Mouse (Mus musculus) layer of hippocampus, postnatal 25 days (tissue): ENCODE results near the gene Sh3yl1. TPM values are rescaled to one million over a fixed set of nuclear protein-coding genes. Genes with fewer than 3 reads are reported as not detected.

ENCODE experiments used
- DNase-seq, 2 experiments: peaks; one replicate each; pipeline ENCODE4 v3.0.0; 2022; ENCODE audit warnings: mixed read lengths in 2 of 2, low spot score in 1 of 2; ENCODE audit errors: extremely low spot score in 1 of 2
- total RNA-seq, 2 experiments: library from RNA; stranded (reverse); gene quantifications; 2 replicates each; pipeline ENCODE4 v1.2.3; 2021

Gene Sh3yl1
- 10 to 100 TPM; 12.7 to 14.1 TPM for total RNA-seq

DNA sequence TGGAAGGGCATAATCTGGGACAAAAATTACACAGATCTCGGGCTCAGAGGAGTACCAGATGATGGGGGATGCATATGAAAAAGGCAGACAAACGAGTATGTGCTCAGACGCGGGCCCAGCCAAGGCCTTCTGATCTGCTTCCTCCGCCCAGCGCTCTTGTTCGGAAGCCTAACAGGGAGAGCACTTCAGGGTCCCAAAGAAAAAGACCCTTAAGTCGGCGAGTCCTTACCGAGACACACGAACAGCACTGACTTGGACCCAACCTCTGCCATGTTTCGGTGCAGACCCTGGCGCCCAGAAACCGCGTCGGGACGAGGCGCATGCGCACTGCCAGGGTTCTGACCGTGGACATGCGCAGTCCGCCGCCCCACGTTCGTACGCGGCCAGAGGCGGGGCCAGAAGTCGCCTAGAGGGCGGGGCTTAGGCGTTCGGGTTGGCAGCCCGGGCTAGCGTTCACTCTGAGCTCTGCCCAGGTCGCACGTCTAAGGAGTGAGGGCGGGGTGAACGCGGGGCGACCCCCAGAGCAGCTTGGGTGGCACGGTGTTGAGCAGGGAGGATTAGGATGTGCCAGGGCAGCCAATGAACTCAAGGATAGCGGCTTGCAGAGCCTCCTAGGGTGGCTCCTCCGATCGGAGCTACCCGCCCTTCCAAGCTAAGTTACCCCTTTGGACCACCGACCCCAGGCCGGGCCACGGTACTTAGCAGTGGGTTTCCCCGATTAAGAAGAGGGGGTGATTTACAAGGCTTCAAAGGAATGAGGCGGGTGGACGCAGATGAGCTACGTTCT, at the start of gene Sh3yl1, which contains the start of gene Acp1:
Gene Sh3yl1, plus strand, starts transcription at position 408 of the 787 bp plus-strand sequence.
Gene Acp1, minus strand, starts transcription at position 329 of the 787 bp plus-strand sequence.
- peak; percentile 92 to 95 for DNase-seq

DNA sequence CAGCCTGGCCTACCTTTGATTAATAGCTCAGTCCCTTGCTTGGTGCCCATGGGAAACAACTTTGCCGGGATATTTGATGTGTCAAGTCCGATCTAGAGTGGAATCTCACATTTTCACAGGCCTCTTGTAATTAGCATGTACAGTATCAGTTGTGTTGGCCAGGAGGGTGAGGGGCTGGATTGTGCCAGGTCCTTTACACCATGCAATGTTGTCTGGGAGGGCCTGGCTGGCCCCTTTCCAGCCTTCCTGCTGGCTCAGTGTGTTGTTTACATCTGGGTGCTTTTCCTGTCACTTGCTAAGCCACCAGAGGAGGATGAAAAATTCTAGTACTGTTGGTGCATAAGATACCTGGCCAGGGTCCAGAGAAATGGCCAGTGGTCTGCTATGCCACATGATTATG, 47.1 kb upstream of the Sh3yl1 start:
- no peak for DNase-seq

DNA sequence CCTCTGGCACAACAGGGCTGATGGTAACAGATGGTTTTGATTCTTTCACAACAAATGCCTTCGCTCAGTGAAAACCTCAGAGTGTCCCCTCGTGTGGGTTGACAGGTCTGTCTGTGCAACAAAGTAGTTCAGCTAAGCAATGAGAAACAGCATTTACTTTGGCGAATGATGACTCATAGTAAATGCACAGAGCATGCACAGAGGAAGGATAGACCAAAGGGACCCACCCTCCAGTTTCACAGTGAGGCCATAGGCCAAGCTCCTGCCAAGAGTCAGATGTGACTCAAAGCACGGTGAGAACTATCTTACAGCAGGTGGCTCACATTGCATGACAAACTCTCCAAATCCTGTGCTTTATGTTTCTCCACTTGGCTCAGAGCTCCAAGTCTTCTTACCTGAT, 45.7 kb upstream of the Sh3yl1 start:
- no peak for DNase-seq

DNA sequence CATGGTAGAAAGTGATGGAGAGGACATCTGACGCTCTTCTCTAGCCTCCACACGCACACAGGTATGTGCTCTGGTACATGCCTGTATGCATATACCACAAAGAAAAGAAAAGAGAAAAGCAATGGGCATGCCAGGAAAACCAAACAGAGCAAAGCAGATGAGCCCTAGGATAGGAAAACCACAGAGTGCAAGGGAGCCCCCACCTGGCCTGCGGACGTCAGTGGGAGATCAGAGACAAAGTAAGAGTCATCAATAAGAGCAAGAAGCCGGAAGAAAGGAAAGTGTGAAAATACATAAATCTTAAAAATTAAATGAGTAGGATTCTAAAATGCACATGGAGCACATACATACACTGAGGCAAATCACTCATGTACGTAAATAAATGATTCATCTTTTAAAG, 32.0 kb upstream of the Sh3yl1 start:
- DNase-seq = peak in 1 of 2 experiments; percentile 35

DNA sequence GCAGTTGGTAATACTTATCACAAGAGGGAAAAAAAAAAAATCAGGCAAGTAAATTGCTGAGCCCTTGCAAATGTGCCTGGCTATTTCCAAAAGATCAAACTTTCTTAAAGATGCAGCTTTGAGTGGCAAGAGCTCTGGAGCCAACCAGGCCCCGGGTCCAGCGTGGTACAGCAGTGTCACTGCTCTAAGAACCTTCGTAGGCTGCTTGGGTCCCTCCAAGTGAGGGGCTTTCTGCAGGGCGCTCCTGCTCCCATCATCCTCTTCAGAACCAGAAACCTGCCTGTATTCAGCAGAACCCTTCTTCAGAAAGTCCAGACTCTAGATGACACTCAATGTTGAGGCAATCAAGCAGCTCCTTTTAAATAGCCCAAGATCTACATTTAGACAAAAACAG, 27.9 kb upstream of the Sh3yl1 start:
- no peak for DNase-seq

DNA sequence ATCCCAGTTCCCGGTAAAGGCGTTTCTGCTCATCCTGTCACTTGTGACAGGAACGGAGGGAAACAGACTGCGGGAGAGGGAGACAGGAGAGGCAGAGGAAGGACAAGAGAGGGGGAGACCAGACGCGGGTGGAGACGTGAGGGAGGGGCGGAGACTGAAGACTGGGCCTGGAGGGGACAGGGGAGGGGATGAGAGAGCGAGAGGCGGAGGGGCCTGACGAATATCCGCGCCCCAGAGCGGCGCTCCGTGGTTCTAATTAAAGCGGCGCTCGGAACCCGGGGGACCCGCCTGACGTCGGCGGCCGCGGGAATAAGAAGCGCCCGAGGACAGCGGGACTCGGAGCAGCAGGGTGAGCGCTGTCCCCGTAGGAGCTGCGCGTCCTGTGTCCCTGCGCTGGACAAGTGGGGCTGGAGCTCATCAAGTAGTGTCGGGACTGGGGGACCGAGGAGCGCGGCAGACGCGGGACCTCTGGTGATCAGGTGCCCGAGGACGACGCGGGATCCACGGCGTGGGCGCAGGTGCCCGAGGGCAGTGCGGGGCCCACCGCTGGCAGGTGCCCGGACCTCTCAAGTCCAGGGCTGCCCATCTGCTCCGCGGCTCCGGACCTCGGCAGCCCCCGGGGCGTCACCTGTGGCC, 27.4 kb upstream of the Sh3yl1 start, which contains the start of gene Alkal2:
Gene Alkal2, plus strand, starts transcription at position 337 of the 636 bp plus-strand sequence.
- peak; percentile 17 to 22 for DNase-seq

DNA sequence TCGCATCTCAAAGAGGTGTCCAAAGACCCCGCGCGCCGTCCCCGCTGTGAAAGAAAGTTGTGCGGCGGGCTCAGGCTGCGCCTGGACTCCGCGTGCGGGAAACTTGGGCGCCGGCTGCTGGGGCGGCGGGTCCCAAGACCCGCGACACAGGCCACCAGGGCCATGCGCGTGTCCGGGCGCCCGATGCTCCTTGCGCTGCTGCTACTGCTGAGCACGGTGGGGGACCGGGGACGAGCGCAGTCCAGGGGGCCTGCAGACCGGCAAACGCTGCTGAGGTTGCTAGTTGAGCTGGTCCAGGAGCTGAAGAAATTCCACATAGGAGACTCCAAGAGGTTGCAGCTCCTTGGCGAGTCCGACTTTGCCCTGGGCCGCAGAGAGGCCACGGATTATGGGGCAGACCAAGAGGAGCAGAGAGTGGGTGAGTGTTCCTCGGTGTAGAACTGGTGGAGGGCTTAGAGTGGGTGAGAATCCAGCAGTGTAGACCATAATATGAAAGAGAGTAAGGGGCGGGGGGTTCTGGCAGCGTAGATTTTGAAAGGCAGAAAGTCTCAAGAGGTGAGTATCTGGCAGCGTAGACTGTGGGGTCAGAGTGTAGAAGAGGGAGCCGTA, 26.7 kb upstream of the Sh3yl1 start:
- DNase-seq = no peak

DNA sequence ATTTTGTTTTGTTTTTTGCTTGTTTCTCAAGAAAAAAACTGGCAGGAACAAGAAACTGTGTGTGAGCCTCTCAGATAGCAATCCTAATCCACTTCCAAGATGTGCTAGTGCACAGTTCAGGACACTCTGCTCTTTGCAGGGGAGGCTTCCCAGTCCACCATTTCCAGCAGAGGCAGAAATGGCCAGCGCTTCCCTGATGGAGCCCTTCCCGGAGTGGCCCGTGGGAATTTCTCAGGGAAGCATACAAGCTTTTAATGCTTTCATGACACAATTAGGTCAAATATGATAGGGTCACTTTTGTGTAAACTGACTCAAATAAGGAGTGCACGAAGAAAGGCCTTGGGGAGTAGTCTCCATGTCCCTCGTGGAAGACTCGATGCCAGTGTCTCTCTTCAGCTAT, 25.6 kb upstream of the Sh3yl1 start:
- DNase-seq = no peak

DNA sequence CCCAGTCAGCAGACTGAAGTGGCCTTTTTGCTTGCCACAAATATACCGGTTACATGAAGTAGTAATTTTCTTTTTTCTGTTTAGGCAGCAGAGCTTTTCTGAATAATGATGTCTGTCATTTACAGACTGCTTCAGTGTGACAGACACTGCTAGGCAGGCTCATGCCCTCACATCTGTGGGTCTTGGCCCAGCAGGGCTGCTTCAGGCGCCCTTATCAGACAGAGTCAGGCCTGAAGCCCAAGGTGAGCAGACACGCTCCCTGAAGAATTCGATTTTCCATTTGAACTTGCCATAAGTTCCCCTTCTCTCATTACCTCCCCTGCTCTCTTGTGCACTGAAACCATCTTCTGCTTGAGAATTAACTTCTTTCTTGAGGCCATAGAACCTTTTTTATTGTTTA, 23.5 kb upstream of the Sh3yl1 start:
- no peak for DNase-seq

DNA sequence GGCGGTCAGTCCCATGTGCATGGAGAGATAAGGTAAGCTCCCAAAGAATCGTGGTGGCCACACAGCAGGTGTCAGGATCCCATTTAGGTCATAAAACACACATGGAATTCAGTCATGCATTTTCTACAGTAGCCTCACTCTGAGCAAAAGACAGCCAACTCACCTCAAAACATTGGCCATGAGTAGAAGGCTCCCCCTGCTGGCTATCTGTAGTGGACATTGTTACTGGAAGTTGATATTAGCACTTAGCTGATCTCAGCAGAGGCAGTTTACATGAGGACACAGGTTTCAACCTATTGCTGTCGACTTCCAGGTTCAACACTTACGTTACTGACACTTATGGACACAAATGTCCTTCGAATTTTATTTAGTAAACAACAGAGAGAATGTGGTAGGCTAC, 21.4 kb upstream of the Sh3yl1 start:
- peak; percentile 36 to 73 for DNase-seq

DNA sequence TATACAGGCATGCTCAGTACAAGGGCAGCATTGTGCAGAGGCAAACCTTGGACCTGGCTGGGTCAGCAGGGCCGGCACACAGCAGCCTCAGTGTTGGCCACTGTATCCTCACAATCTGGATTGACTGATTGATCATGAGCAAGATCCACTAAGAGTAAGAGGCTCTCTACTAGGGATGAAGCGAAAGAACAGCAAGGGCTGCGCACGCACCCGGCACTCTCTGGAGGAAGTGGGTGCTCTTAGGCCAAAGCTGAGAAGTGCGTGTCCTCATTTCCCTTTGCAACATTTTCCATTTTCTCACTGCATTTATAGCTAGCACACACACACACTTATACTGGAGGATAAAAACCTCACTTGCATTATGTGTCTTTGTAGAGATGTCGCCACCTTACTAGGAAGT, 20.0 kb upstream of the Sh3yl1 start:
- no peak for DNase-seq

DNA sequence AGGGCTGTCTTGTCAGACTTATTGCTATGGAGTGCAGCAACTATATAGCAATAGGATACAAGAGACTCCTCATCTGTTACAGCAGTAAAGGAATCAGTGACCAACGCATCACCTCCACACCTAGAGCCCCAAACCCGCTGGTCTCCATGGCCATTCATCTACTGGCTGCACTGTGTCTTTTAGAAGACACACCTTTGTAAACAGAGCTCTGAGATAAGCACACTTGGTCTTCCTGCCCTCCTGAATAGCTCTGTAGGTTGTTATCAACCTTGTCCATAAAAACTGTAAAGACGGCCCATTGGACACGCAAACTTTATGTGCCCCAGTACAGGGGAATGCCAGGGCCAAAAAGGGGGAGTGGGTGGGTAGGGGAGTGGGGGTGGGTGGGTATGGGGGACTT, 14.4 kb upstream of the Sh3yl1 start:
- no peak for DNase-seq

DNA sequence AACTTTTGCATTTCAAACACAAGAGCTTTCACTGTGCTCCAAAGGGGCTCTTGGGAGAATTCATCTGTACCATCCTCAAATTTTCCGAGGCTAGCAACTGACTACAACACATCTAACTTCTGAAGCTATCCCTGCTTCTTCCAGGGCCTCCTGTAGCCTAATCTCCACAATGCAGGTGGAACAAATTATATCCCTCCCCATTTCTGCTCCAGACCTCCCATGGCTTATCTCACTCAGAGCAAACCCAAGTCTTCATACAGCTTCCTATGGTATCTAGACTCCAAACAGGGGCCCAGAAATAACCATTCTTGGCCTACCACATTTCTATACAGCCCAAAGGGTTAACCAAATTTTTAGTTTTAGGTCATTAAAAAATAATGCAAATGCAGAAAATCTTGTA, 2.8 kb upstream of the Sh3yl1 start:
- DNase-seq = no peak

DNA sequence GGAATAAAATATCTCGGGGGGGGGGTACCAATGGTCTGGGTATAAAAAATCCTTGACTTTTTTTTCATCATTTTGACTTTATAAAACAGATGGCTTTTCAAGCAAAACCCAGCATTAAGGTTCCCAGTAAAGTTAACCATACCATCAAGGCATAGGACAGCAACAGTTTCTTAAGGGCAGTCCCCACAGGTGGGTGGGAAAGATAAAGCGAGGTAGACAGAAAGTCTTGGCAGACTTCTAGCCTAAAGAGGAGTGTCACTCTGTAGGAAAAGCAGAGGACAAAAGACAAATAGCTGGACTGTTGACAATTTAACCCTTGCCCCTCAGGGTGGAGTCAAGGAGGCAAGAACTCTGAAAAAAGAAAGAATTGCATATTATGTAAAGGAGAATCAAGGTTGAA, 1.6 kb upstream of the Sh3yl1 start:
- no peak for DNase-seq

DNA sequence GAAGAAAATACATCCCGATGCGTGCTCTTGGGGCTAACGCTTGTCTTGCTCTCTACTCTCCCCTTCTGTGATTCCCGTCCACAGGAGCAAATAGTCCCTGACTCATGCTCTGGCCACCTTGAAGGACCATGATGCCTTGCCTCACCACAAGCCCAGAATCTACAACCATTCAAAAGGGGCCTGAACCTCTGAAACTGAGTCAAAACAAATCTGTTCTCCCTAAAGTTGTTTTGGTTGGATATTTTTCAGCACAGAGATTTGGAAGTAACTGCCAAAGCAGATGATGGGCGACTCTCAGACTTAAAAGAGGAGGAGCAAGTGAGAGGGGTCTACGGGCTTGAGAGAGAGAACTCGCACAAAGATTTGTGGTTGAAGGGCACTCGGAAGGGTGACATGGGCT, 608 bp upstream of the Sh3yl1 start:
- DNase-seq = no peak

DNA sequence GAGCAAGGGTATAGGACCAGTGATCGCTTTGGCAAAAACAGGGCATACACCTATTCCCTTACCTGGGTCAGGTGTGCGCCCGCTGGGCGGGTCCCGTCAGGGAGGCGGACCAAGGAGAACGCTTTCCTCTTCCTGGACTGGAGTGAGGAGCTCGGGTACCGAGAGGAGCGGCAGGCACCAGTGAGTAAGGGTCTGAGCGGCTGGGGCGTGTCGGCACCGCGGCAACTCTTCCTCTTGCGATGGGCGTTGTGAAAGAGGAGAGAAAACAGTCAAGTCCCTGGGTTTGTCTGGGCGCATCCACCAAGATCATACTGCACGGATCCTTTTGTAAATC, 547 bp downstream of the Sh3yl1 start:
- peak in 1 of 2 experiments; percentile 20 for DNase-seq

DNA sequence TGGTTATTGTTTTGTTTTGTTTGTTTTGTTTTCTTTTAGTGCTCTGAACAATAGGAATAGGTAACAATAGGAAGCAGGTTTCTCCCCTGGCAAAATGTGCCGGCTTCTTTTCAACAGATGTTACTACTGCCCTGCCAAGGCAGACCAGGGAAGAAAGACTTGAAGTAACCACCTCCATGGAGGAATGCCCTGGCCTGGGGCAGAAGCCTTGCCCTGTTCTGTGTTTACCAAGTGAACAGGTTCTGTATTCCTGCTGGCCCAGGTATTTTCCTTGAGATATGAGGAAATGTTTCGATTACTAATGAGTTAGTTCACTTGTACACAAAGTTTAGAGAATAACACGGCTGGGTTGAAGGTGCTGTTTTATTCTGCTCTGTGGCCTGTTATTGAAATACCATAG, 1.4 kb downstream of the Sh3yl1 start:
- DNase-seq = no peak

DNA sequence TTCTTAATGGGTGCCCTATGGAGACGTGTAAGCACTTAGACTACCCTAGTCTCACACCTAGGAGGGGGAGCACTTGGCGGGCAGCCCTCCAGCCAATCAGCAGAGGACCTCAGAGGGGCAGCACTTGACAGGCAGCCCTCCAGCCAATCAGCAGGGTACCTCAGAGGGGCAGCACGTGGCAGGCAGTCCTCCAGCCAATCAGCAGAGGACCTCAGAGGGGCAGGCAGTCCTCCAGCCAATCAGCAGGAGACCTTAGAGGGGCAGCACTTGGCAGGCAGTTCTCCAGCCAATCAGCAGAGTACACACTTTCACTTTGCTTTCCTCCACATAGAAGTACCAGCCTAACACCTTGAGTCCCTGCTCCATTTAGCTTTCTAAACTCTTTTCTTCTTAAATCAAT, 10.9 kb downstream of the Sh3yl1 start:
- no peak for DNase-seq

DNA sequence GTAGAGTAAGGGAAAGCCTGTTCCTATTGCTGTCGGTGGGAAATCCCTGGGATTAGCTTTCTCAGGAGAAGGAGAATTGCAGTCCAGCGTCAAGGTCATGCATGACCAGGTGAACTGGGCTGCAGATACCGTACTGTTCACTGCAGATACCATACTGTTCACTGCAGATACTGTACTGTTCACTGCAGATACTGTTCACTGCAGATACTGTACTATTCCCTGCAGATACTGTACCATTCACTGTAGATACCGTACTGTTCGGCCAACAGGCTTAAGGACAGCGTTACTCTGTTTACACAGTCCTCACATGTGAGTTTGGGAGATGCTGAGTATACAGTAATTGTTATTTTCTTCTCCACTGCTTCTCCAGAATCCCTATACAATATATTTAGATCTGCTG, 16.7 kb downstream of the Sh3yl1 start:
- DNase-seq = no peak

DNA sequence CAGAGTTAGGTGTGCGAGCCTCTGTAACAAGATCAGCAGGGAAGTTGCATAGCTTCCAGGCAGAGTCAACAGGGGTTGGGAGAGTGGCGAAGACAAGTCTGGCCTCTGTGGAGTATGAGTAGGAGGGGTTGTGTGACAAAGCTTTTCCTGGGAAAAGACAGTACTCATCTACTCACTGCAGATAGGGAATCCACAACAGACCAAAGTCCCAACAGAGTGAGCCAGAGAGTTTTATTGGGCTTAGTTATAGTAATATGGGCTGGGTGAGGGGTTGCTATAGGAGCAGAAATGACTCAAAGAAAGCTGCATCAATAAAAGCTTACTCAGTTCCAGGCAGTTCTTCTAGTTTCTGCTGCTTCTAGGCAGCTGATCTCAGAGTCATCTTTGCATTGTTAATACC, 21.8 kb downstream of the Sh3yl1 start:
- no peak for DNase-seq

DNA sequence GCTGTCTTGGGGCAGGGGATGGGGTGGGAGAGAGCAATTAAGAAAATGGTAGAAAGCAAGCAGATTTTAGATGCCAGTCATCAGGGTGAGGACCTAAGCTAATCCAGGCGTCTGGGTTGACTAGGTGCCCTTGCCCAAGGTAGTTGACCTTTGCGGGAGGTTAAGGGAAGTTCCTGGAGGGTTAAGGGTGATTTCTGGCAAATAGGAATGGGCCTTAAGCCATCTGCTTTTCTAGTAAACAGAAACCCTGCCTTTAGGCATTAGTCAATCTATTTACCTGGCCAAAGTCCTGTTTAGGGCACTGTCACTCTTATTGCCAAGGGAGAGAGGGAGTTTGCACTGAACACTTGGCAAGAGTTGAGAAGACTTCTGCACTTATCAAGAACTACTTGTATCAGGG, 25.4 kb downstream of the Sh3yl1 start:
- no peak for DNase-seq
